Mouse (Mus musculus): ENCODE data around the gene Chrm1. TPM values are rescaled to one million over a fixed set of nuclear protein-coding genes. Genes with fewer than 3 reads are reported as not detected.
A peak's percentile ranks its signal among the peaks of the same experiment; 100 is the strongest.

Chrm1 gene
- polyA plus RNA-seq, 1 experiment from 2014 or later = 0.66 TPM

DNA sequence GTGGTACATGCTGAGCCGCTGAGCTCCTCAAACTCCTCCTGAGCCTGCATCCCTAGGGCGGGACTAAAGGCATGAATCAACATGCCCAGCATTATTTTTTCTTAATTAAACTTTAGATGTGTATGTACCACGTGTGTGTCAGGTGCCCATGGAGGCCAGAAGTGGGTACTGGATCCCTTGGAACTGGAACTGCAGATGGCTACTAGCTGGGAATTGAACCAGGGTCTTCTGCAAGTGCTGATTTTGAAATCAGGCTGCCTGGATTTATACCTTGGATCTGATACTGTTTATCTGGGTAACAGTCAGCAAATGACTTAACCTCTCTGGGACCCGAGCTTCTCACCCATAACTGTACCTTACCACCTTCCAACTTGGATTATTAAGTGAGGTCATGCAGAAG lies 58.4 kb downstream of the Chrm1 start:
- 60% methylated on average over 4 of the region's 4 CpGs for WGBS
- Histone ChIP-seq H3K9ac (ENCODE audit: low read depth, low read length) (peak overlapping the region; percentile 91), H3K4me2 (ENCODE audit: low read length) (peak overlapping the region; percentile 58), H3K4me1 (ENCODE audit: control insufficient read depth, insufficient read depth, low read depth, low read length) (peaks cover 31% of the 10 kb centered on the region), H3K27ac (ENCODE audit: low read depth, low read length) (0 out of 2 replicates have a peak overlapping the region, but pooled peaks have one; percentile 39), H3K36me3 (ENCODE audit: control insufficient read depth, insufficient read depth, low read length) (peaks cover 22% of the 10 kb centered on the region), H3K9me3 (ENCODE audit: control insufficient read depth, low read length) (no peaks in the 10 kb centered on the region), H3K27me3 (replicated peaks; ENCODE audit: control insufficient read depth, insufficient read depth, low read length) (no peaks in the 10 kb centered on the region), H3K4me3 (ENCODE audit: low read length) (peak overlapping the region; percentile 84)
- no peak for ATAC-seq

DNA sequence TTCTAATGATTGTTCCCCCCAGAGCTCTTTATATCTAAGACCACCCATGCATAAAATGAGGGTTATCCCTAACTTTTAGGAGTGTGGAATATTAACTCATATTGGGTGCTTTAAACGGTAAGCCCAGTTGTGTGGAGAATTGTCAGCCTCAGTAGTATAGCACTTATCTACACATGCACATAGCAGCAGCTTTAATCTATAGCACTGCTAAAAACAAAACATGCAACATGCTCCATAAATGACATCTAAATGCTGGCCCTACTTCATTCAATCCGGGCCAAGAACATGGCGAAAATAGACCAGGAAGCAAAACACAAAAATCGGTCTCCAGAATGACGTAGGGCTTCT lies 58.9 kb downstream of the Chrm1 start:
- Histone ChIP-seq H3K9ac (ENCODE audit: low read depth, low read length) (peak overlapping the region; percentile 91), H3K4me3 (ENCODE audit: low read length) (peak overlapping the region; percentile 84), H3K27ac (ENCODE audit: low read depth, low read length) (peak overlapping the region; percentile 95), H3K4me1 (ENCODE audit: control insufficient read depth, insufficient read depth, low read depth, low read length) (peaks cover 31% of the 10 kb centered on the region), H3K27me3 (replicated peaks; ENCODE audit: control insufficient read depth, insufficient read depth, low read length) (no peaks in the 10 kb centered on the region), H3K9me3 (ENCODE audit: control insufficient read depth, low read length) (no peaks in the 10 kb centered on the region), H3K4me2 (ENCODE audit: low read length) (peak overlapping the region; percentile 58), H3K36me3 (ENCODE audit: control insufficient read depth, insufficient read depth, low read length) (peaks cover 22% of the 10 kb centered on the region)
- 2% methylated on average over 5 of the region's 5 CpGs for WGBS
- ATAC-seq = peak; percentile 9

DNA sequence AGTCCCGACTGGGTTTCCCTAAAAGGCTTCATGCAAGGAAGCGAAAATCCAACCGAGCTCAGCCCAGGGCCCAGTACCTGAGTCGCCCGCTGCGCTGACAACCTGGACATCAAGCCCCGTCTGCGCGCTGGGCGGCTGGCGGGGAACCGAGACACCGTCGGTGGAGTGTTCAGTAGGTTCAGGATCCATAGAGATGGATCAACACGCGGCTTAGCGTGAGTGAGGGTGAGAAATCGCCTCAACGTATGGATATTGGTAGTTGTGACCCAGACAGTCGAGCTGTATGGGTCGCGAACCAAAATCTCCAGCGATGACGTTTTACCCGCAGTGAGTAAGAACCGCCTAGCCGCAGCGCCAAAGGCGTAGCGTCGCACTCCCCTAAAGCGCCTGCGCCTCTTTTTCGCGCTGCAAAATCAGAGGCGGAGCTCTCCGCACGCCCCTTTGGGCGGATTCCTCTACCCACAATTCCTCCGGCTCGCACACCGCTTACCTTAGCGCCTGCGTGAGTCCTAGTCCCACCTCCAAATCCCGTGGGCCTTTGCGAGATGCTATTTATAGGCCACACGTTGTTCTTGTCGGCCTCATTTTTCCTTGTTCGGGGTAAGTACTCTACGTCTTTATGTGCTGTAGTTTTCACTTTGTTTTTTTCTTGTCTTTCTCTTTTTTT lies 59.5 kb downstream of the Chrm1 start, which contains the start of gene Slc3a2:
TSS of gene Slc3a2 (minus strand) at position 463 of the 667 bp plus-strand sequence.
- Histone ChIP-seq H3K4me1 (ENCODE audit: control insufficient read depth, insufficient read depth, low read depth, low read length) (peaks cover 31% of the 10 kb centered on the region), H3K9me3 (ENCODE audit: control insufficient read depth, low read length) (no peaks in the 10 kb centered on the region), H3K4me2 (ENCODE audit: low read length) (peak within 1 kb of the TSS; percentile 64), H3K4me3 (ENCODE audit: low read length) (peak within 1 kb of the TSS; percentile 84), H3K36me3 (ENCODE audit: control insufficient read depth, insufficient read depth, low read length) (peaks cover 22% of the 10 kb centered on the region), H3K27ac (ENCODE audit: low read depth, low read length) (peak within 1 kb of the TSS; percentile 95), H3K9ac (ENCODE audit: low read depth, low read length) (peak within 1 kb of the TSS; percentile 91), H3K27me3 (replicated peaks; ENCODE audit: control insufficient read depth, insufficient read depth, low read length) (no peaks in the 10 kb centered on the region)
- ATAC-seq = peak; percentile 97
- WGBS = under 1% methylated on average over 50 of the region's 50 CpGs

DNA sequence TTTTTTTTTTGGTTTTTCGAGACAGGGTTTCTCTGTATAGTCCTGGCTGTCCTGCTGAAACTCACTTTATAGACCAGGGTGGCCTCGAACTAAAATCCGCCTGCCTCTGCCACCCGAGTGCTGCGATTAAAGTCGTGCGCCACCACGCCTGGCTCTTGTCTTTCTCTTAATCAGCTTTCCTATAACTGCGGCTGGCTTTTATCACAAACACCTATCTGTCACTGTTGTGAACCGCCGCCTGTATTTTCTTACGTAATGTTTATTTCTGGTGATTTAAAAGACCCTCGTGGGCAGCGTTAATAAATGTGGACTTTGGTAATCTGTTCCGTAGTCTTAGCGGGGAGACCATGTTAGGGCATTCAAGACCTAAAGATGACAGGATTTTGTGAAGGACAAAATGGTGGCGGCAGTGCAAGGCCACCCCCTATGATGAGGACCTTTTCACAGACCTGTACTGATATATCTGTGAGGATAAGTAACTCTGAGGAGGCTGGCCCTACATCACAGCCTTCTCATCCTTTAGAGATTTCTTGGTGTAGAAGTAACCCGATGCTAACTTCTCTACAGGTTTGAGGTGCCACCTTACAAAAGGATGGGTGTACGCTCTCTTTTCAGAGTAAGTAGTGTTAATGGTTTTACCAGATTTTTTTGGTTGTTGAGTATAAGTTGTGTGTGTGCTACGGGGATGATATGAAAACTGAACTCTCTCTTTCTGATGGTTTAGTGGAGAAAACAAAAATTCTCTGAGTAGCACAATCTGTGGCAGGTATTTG lies 60.2 kb downstream of the Chrm1 start:
- H3K9ac ChIP-seq (ENCODE audit: low read depth, low read length) = peak overlapping the region; percentile 85
- H3K27ac ChIP-seq (ENCODE audit: low read depth, low read length) = peak overlapping the region; percentile 76
- peaks cover 22% of the 10 kb centered on the region for H3K36me3 ChIP-seq (ENCODE audit: control insufficient read depth, insufficient read depth, low read length)
- H3K9me3 ChIP-seq (ENCODE audit: control insufficient read depth, low read length) = no peaks in the 10 kb centered on the region
- ATAC-seq = no peak
- under 1% methylated on average over 20 of the region's 20 CpGs for WGBS
- H3K4me3 ChIP-seq (ENCODE audit: low read length) = peak overlapping the region; percentile 84
- peaks cover 31% of the 10 kb centered on the region for H3K4me1 ChIP-seq (ENCODE audit: control insufficient read depth, insufficient read depth, low read depth, low read length)
- H3K4me2 ChIP-seq (ENCODE audit: low read length) = peak overlapping the region; percentile 64
- no peaks in the 10 kb centered on the region for H3K27me3 ChIP-seq (replicated peaks; ENCODE audit: control insufficient read depth, insufficient read depth, low read length)

DNA sequence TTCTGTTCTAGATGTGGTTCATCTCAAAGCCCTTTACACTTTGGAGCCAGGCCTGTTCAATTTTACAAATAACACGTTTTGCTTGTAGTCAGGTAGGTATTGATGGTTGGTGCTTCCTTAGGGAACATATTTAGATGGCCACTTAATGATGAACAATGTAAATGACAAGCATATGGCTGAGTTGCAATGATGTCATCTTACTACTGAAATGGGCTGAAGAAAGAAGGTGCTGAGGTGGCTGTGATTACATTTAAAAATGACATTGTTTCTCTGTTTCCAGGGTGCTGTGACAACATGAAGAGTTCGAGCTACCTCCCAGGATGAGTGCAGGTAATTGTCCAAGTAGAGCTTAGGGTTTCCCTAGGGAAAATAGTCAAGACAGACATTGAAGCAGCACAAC lies 60.8 kb downstream of the Chrm1 start:
- H3K36me3 ChIP-seq (ENCODE audit: control insufficient read depth, insufficient read depth, low read length) = peaks cover 22% of the 10 kb centered on the region
- H3K27me3 ChIP-seq (replicated peaks; ENCODE audit: control insufficient read depth, insufficient read depth, low read length) = no peaks in the 10 kb centered on the region
- peak overlapping the region; percentile 84 for H3K4me3 ChIP-seq (ENCODE audit: low read length)
- H3K27ac ChIP-seq (ENCODE audit: low read depth, low read length) = no peak overlapping the region
- H3K9ac ChIP-seq (ENCODE audit: low read depth, low read length) = peak overlapping the region; percentile 85
- WGBS = 0% methylated on average over 2 of the region's 2 CpGs
- no peak for ATAC-seq
- peak overlapping the region; percentile 64 for H3K4me2 ChIP-seq (ENCODE audit: low read length)
- H3K4me1 ChIP-seq (ENCODE audit: control insufficient read depth, insufficient read depth, low read depth, low read length) = peaks cover 31% of the 10 kb centered on the region
- no peaks in the 10 kb centered on the region for H3K9me3 ChIP-seq (ENCODE audit: control insufficient read depth, low read length)

DNA sequence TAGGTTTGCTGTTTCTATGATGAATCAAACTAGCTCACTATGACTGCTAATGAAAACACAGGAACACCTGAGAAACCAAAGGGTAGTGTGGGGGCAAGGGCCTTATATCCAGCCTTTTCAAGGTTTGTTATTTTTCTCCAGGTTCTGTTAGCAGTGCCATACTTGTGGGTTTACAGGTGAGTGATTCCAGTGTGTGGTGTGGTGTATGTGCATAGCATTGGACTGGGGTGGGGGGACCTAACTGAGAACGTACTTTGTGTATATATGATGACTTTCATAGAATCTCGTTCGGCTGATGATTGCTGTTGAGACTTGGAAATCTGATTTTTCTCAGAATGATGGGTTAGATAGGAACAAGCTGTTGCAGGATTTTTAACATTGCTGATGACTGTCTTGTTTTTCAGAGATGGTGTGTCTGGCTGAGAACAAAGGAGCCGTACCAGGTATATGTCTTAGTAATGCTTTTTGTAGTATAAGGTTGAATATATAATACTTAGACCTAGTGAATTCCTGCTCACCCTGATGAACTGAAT lies 61.6 kb downstream of the Chrm1 start:
- Histone ChIP-seq H3K4me1 (ENCODE audit: control insufficient read depth, insufficient read depth, low read depth, low read length) (peaks cover 31% of the 10 kb centered on the region), H3K9me3 (ENCODE audit: control insufficient read depth, low read length) (no peaks in the 10 kb centered on the region), H3K27me3 (replicated peaks; ENCODE audit: control insufficient read depth, insufficient read depth, low read length) (no peaks in the 10 kb centered on the region), H3K36me3 (ENCODE audit: control insufficient read depth, insufficient read depth, low read length) (peaks cover 20% of the 10 kb centered on the region), H3K27ac (ENCODE audit: low read depth, low read length) (no peak overlapping the region), H3K4me2 (ENCODE audit: low read length) (peak overlapping the region; percentile 64), H3K9ac (ENCODE audit: low read depth, low read length) (peak overlapping the region; percentile 28; the same call in 1 of the 2 replicates), H3K4me3 (ENCODE audit: low read length) (peak overlapping the region; percentile 84; the same call in 1 of the 2 replicates)
- WGBS = 52% methylated on average over 4 of the region's 4 CpGs
- ATAC-seq = no peak

DNA sequence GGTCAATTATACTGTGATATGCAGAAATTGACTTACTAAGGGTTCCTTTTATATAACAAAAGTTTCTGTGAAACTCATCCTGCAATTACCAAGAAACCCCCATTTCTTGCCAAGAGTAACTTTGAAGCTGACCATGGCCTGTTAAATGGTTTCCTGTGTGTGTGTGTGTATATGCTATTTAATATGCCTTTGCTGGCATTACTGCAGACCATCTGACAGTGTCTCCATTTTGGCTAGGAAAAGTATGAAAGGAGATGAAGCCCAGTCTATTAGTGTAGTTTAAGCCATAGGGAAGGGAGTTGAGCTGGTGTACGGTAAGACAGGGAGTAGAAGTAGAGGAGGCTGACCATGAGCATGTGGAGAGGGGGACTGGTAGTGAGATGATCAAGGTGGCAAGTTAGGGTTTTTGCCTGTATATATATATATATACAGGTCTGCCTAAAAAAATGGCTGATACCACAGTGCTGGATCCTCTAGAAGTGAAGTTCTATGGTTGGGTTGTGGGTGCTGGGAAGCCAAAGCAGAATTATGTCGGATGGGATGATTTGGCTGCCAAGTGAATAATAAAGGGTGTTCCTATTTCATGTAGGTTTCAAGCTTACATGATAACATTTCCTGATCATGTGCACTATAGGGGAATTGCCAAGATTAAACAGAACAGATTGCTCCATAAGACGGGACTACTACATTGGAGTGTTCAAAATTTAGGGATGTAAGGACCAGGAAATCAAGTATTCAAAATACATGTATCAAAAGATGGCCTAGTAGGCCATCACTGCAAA lies 63.2 kb downstream of the Chrm1 start:
- no peak for ATAC-seq
- Histone ChIP-seq H3K4me1 (ENCODE audit: control insufficient read depth, insufficient read depth, low read depth, low read length) (peaks cover 24% of the 10 kb centered on the region), H3K27me3 (replicated peaks; ENCODE audit: control insufficient read depth, insufficient read depth, low read length) (no peaks in the 10 kb centered on the region), H3K4me3 (ENCODE audit: low read length) (no peak overlapping the region), H3K9ac (ENCODE audit: low read depth, low read length) (no peak overlapping the region), H3K27ac (ENCODE audit: low read depth, low read length) (no peak overlapping the region), H3K4me2 (ENCODE audit: low read length) (no peak overlapping the region), H3K9me3 (ENCODE audit: control insufficient read depth, low read length) (no peaks in the 10 kb centered on the region), H3K36me3 (ENCODE audit: control insufficient read depth, insufficient read depth, low read length) (peaks cover 20% of the 10 kb centered on the region)
- 17% methylated on average over 3 of the region's 3 CpGs for WGBS

DNA sequence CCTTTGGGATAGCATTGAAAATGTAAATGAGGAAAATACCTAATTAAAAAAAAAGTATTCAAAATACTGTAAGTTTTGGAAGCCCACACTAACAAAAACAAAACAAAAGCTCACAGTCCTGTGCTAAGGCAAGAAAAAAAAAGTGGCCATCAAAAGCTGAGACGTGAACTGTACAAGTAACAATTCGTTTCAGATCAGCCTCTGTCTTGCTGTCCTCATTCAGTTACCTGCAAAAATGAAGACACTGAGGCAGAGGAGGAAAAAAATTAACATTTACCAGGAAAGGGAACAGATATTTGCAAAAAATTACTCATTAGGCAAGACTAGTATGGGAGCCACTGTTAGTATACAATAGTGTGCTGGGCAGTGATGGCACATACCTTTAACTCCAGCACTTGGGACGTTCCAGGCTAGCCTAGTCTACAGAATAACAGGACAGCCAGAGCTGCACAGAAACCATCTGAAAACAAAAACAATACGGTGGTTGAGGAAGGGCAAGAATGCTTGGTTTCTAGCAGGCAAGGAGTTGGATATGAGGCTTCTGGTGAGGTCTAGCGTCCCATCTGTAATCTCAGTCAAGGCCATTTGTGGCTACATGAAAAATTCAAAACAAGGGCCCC lies 64.0 kb downstream of the Chrm1 start:
- no peak overlapping the region for H3K27ac ChIP-seq (ENCODE audit: low read depth, low read length)
- H3K4me3 ChIP-seq (ENCODE audit: low read length) = no peak overlapping the region
- whole genome bisulfite sequencing = 26% methylated on average over 5 of the region's 5 CpGs
- H3K4me2 ChIP-seq (ENCODE audit: low read length) = no peak overlapping the region
- no peaks in the 10 kb centered on the region for H3K9me3 ChIP-seq (ENCODE audit: control insufficient read depth, low read length)
- ATAC-seq = no peak
- H3K36me3 ChIP-seq (ENCODE audit: control insufficient read depth, insufficient read depth, low read length) = peaks cover 20% of the 10 kb centered on the region
- H3K4me1 ChIP-seq (ENCODE audit: control insufficient read depth, insufficient read depth, low read depth, low read length) = peaks cover 17% of the 10 kb centered on the region
- H3K27me3 ChIP-seq (replicated peaks; ENCODE audit: control insufficient read depth, insufficient read depth, low read length) = no peaks in the 10 kb centered on the region
- no peak overlapping the region for H3K9ac ChIP-seq (ENCODE audit: low read depth, low read length)
